In genomic region chr2:143837291-143837701, GRCm38 (mm10) we compare ENCODE assay signal across 8 mouse cellular contexts. TPM values are rescaled to one million over a fixed set of nuclear protein-coding genes. Genes with fewer than 3 reads are reported as not detected.
DNase-seq lines count a peak whose midpoint lies in the region; ATAC-seq lines count a peak whose summit lies in the region.

No protein-coding gene starts in this region.

- intact Hi-C loops in left cerebral cortex, postnatal 10 days (cut with DNase I): loop anchor here (5.0 to 10.0 kb wide), 2 partner anchors 448 to 615 kb away; no protein-coding TSS in a partner anchor

- peak; percentile 85 for DNase-seq in ZHBTc4 (ENCODE audit: low read depth, low spot score)
- DNase-seq in gastrocnemius, postnatal 10 days: peak; percentile 65
- peak; percentile 63 to 65 for DNase-seq in left cerebral cortex, postnatal 10 days (ENCODE audit: extremely low spot score in 1 of 2, low spot score in 2 of 2)
- DNase-seq in right cerebral cortex, postnatal 14 days: peak; percentile 65
- peak; percentile 72 for DNase-seq in yolk sac, embryonic 10.5 days (ENCODE audit: low spot score)

- ATAC-seq in common myeloid progenitor, adult 5-6 weeks (replicated peaks; ENCODE audit: low read depth, poor library complexity, severe bottlenecking): peak; percentile 68
- peak; percentile 72 for ATAC-seq in inflammation-experienced regulatory T-cells, adult 6 months
- peak; percentile 53 for ATAC-seq in megakaryocyte-erythroid progenitor cell, adult 5-6 weeks (replicated peaks; ENCODE audit: low FRiP score, low TSS enrichment, poor library complexity, severe bottlenecking)

RNA-seq across cellular contexts. Expression of gene Bfsp1, which starts 25.7 kb away (rescaled TPM):
- total RNA-seq in common myeloid progenitor, adult 5-6 weeks (2017): not detected in 2 replicates
- under 1 TPM; 0.78 to 0.93 TPM for total RNA-seq in gastrocnemius, postnatal 10 days (2021)
- polyA plus RNA-seq in inflammation-experienced regulatory T-cells, adult 6 months (2017; shearing (Covaris generic)): not detected
- total RNA-seq in left cerebral cortex, postnatal 10 days (2021): 1 to 10 TPM; 3.1 to 3.7 TPM
- not detected in 2 replicates for total RNA-seq in megakaryocyte-erythroid progenitor cell, adult 5-6 weeks (2014; fragmentation: Nextera tagmentation)
- not detected in 2 replicates for total RNA-seq in megakaryocyte-erythroid progenitor cell, adult 5-6 weeks (2017)

Comparison
In these comparisons a context has a peak if more than half of its experiments do, and no peak if none do; other contexts are left out.
1. Peak in every context shown above with its lines: DNase-seq and ATAC-seq.